Mouse (Mus musculus): ENCODE data around the gene Galnt13. TPM values are rescaled to one million over a fixed set of nuclear protein-coding genes. Genes with fewer than 3 reads are reported as not detected.
"Not testable (repeated sequence)": the region's sequence is repeated elsewhere in the genome, so short reads cannot be mapped to it uniquely, and the experiment has no call there.

The Galnt13 gene
- not detected for total RNA-seq (2021)

DNA sequence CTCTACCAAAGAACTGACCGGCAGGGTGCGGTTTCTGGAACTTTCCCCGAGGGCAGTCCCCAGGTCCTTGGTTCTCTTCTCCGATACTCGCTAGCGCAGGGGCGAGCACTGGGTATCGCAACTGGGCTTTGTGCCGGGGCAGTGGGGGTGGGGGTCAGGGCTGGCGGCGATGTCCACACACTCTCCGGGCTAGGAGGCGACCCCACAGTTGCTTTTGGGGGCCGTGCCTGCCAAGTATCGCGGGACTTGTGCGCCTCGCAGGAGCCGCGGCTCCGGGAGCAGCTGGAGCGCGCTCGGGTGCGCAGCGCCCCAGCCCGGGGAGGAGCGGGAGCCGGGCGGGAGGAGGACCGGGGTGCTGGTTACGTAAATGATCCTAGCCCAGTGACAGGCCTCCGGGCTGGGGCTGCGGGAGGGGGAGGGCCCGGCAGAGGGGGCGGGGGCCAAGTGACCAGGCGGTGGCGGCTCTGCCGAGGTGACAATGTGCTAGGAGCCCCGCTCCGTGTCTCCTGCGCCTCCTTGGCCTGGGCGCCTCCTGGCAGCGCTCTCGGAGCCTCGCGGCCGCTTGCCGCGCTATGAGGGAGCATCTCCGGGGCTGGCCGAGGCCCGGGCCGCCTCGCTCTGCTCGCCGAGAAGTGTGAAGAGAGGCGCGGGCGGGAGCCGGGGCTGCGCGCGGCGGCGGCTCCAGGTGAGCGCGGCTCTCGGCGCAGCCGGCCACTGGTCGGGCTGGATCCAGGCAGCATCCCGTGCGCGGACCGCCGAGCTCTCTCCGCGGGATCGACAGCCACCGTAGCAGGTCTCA is at the start of gene Galnt13:
Gene Galnt13 (plus strand): TSS at position 381 of the 799 bp plus-strand sequence.
- intact Hi-C loops (cut with DNase I): no loop called here
- no peak for DNase-seq

DNA sequence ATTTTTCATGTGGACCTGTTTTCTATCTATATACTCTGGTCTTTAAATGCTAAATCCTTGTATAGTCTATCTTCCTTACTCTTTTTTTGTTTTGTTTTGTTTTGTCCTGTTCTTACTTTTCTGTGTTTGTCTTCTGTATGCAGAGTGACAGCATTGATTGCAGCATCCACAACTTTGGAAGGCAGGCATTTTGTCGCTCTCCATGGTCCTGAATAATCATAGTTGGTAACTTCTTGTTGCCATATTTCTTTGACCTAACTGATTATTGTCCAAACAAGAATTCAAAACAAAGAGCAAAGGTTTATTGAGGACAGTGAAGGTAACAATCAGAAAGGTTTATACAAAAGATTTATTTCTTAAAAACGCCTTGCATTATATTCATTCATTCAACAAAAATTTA is 5.1 kb upstream of the Galnt13 start:
- intact Hi-C loops (cut with DNase I): no loop called here
- DNase-seq: no peak

DNA sequence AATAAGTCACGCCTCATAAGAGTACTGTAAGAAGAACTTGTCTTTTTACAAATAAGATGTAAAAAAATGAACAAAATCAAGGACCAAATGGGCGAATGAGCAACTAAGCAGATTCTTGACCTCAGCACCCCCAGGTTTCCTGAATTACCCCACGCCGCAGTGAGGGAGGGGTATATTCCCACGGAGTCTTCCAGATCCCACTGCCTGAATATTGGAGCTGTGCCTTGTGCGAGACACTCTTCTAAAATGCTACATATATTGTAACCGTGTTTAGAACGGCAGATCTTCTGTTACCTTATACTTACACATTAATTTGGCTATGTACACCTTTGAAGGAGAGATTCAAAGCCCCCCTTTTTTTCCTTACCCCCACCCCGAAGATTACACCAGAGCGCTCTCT is 737 bp upstream of the Galnt13 start:
- intact Hi-C loops (cut with DNase I): no loop called here
- no peak for DNase-seq

DNA sequence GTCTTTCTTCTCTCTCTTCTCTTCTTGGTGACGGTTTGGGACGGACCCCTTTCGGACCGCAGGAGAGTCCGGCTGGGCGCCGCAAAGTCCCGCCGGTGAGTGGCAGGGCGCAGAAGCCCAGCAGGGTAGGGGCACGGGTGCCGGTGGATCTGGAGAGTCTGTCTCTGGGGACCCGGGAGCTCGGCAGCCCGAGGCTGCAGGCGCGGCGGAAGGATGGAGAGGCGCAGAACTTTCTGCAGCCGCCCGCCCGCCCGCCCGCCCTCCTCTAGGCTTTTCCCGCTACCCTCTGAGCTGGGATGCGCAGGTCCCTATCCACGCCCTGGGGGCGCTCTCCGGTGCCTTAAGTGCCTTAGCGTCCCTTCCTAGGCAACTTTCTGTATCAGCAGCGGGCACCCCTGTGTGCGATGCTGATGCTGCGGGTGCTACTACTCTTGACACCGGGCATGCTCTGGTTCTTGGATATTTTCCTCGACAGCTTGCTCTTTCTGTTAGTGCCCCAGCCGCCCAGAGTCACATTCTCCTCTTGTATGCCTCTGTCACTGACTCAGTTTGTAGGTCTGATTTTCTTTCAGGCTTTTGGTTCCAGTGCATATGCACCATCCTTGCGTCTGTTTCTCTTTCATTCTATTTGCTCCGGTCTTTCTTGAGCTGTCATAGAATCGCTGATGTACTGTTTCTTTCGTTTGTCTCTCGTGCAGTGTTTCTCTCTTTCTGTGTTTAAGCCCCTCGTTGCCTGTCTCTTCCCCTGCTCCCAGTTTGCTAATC is 801 bp downstream of the Galnt13 start:
- no peak for DNase-seq
- intact Hi-C loops (cut with DNase I): no loop called here

DNA sequence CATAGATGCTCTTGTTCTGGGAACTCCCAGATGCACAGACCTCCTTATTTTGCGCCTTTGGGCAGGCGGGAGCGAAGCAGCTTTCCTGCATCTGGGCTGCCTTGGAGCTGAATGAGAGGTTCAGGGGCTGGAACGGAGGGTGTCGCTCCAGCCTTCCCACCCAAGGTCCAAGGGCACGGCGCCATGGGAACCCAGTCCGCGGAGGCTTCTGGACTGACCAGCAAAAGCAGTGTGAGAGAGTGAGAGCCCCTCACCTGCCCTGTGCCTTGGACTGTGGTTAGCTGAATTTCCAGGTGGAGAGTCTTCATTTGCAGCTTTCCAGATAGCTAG is 1.3 kb downstream of the Galnt13 start:
- intact Hi-C loops (cut with DNase I): no loop called here
- no peak for DNase-seq

DNA sequence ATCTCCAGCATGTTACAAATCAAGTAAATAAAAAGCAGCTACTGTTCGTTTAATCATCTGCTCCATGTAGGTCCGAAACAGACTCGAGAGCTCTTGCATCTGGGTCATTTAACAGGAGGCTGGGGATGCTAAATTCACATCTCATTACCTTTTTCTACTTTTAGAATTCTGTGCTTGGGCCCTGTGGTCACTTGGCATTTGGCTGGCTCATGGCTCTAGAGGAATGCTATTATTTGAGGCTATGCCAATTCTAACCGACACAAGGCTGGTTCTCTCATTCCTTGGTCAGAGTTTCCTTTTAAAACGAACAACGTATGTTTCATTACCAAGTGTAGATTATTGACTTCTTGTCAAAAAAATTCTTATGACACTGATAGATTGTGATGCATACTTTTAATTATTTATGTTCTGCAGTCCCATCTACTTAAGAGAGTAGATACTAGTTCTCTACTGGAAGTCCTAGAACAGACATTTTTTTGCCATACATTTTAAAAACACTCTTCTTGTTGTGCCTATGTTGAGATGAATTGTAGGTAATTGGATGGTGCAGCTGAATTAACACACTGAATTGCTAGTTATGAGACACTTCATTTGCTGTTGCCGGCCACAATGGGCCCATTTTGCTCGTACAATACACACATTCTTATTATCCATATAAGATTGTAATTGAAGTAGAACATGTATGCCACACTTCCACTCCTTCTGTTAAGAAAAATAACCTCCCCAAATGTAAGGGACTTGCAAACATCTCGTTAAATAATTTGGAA is 6.8 kb downstream of the Galnt13 start:
- intact Hi-C loops (cut with DNase I): no loop called here
- DNase-seq: no peak

DNA sequence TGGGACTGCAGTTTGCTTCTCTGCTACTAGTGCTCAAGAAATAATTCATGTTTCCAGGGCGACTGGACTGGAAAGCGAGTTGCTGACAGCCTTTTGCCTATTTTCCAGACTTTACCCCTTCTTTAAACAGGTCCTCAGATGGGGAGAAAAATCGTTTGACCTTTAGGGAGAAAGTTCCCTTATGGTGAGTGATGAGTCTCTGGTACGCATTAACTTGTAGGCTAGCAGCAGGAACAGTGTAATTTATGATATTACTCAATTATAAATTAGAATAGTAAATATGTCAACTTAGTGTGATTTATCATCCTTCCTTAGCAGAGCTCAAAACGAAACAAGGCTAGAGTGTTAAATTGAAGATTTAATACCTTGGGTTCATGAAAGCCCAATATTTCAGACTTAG is 47.3 kb downstream of the Galnt13 start:
- DNase-seq: no peak
- intact Hi-C loops (cut with DNase I): no loop called here

DNA sequence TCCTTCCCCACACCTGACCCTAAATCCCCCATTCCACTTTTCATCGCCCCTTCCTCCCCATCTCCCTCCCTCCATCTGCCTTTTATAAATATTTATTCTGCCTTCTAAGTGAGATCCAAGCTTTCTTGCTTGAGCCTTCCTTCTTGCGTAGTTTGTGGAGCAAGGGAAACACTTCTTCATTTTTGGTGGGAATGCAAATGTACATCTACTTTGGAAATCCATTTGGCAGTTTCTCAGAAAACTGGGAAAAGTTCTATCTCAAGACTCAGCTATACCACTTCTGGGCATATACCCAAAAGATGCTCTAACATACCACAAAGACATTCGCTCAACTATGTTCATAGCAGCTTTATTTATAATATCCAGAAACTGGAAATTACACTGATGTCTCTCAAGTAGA is 86.9 kb downstream of the Galnt13 start:
- intact Hi-C loops (cut with DNase I): no loop called here
- no peak for DNase-seq

DNA sequence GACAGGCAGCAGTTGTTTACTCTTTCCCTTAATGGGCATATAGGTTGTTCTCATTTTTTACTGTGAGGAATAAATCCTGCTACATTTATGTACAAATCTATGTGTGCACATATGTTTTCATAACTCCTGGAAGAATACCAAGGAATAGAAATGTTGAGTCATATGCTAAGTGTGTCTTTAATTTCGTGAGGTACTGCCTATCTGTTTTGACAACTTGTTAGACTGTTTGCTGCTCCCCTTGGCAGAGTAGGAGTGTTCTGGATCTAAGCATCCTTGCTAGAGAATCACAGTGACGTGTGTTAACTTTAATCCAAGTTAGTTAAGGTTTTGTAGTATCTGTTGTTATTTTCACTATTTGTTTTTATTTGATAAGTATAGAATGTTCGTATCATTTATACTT is 91.0 kb downstream of the Galnt13 start:
- intact Hi-C loops (cut with DNase I): no loop called here

DNA sequence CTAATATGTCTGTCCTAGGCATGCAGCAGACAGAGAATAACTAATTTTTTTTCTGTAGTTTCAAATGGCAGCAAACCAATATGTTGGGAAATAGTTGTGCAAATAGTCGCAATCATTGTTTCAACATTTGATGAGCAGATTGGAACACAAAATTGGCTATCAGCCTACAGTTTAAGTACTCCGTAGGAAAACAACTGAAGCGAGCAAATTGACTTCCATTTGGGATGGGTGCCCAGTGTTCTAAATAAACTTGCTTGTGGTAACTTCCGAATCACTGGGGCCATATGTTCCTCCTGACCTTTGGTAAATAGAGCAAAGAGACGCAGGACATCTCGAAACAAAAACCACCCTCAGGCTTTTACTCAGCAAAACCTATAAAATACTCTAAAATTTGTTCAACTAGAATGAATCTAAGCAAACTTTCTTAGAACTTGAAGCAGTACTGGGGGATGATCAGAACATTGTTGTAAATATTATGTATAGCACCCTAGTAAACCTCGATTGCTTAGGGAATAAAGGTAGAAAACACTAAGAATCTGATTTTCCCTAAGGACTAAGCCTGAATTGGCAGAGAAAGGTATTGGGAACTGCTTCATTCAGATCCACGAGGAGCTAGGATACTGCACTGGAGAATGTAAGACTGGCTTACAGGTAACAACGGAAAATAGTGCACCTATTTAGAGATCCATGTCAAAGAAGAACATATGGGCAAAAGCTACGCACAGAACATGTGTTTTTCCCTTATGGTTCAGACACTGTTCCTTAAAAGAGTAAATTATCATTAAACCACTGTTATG is 122.4 kb downstream of the Galnt13 start:
- DNase-seq: no peak
- intact Hi-C loops (cut with DNase I): no loop called here

More for the DNA sequence above, 91.0 kb downstream of the Galnt13 start:
- no peak for DNase-seq

DNA sequence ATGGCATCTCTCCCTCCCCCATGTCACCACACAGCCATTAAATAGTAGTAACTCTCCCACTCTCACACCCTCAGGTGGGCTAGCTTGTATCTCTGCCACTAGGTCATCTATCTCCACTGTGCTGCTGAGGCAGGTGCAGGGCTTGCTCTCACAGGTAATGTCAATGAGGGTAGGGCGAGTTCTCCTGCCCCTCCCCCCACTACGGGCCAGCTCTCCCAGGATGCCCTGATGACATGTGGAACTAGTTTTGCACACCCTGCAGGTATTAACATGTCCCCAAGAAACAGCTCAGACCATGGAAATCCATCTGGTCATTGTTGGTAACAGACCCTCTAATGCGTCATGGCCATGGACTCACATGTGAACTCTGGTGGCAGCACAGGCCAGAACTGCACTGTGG is 129.0 kb downstream of the Galnt13 start:
- intact Hi-C loops (cut with DNase I): no loop called here
- no peak for DNase-seq

DNA sequence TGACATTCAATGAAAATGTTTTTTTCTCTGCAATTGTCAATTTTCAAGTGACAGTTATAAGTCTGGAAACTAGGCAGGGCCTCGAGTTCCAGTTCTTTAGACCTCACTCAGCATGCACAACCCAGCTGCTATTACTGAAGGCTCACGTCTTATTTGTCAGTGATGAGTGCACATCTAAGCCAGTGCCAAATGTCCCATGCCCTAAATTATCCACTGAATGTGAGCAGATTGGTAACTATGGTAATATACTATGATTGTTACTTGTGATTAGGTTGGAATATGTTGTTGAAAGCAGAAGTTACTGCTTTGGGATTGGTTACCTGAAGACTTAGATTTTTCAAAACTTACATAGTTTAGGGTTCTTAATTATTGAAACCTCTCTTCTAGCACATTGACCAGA is 131.1 kb downstream of the Galnt13 start:
- intact Hi-C loops (cut with DNase I): no loop called here
- no peak for DNase-seq

DNA sequence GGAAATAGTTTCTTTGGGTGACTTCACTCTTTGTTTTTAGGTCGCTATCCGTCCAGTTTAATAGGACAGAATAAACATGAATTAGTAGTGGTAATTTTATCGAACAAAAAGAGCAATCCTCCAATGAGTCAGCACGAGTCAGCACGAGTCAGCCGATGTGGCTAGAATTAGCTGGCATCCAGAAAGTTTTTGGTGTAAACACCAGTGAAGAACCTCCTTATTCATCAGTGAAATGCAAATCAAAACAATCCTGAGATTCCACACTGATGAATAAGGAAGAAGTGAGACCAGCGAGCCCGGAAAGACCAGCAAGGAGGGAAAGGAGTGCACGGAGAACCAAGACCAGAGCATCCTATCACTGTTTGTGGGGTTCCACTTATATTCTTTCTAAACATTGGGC is 131.5 kb downstream of the Galnt13 start:
- intact Hi-C loops (cut with DNase I): no loop called here
- no peak for DNase-seq

DNA sequence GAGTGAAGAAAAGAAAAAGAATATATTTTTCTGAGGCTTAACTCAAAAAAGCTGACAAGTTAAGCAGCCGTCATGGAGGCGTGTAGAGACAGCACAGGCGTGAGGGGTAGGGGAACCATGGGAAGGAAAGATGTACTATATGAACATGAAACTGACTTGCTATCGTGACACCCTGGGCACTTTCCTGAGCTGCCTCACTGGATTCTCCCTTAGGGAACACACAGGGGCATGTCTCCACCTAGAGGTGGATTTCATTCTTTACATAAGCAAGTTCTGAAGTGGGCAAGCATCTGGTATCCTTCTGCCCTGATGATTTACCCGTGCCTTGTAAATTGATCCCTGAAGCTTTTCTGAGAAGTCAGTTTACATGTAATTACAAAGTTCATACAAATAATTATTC is 277.7 kb downstream of the Galnt13 start:
- intact Hi-C loops (cut with DNase I); DNase-seq: not testable (repeated sequence)

DNA sequence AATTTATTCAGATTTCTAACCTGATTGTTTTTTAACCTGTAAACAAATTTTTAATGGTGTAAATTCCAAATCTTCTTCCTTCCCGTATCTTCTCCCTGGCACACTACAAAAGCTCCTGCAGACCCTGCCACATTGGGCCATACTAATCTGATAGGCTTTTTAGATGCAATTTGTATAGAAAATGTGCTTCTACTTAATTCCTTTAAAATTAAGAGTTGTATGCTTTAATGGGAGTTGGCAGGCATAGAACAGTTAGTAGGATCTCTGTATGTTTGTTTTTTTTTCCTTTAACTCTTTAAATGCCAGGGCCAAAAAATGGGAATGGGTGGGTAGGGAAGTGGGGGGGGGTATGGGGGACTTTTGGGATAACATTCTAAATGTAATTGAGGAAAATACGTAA is 315.1 kb downstream of the Galnt13 start:
- no peak for DNase-seq
- intact Hi-C loops (cut with DNase I): no loop called here

DNA sequence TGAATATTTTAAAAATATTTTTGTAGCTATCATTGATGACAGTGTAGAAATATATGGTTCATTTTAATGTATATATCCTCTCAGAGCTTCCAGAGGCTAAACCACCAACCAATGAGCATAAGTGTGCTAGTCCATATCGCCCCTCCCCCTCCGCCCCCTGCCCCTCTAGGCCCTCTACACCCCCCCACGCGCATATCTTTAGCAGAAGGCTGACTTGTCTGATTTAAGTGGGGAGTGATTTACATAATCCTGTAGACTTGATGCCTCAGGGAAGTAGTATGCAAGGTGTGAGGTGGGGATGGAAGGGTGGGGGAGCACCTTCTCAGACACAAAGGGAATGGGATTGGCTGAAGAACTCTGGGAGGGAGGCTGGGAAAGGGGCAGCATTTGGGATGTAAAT is 323.7 kb downstream of the Galnt13 start:
- DNase-seq: no peak
- intact Hi-C loops (cut with DNase I): no loop called here

DNA sequence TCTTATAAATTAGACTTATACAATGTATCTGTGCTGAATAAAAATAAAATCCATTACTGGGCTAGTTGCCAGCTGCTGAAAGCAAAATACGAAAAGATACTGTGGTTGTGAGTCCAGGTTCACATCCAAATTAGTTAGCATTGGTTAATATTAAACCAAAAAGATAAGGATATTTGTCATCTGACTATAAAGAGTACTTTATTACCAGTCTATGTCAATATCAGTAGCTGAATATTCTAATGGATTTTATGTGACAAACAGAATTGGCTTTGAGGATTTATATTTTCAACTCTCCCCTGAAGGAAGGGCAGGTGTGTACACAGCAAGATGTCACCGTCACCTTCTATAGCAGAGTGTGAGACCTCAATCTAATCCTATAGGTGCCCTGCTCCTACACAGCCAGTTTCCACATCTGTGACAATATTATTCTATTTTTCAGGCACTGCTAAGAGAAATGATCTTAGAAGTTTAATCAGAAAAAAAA is 342.7 kb downstream of the Galnt13 start:
- DNase-seq: no peak
- intact Hi-C loops (cut with DNase I): no loop called here

DNA sequence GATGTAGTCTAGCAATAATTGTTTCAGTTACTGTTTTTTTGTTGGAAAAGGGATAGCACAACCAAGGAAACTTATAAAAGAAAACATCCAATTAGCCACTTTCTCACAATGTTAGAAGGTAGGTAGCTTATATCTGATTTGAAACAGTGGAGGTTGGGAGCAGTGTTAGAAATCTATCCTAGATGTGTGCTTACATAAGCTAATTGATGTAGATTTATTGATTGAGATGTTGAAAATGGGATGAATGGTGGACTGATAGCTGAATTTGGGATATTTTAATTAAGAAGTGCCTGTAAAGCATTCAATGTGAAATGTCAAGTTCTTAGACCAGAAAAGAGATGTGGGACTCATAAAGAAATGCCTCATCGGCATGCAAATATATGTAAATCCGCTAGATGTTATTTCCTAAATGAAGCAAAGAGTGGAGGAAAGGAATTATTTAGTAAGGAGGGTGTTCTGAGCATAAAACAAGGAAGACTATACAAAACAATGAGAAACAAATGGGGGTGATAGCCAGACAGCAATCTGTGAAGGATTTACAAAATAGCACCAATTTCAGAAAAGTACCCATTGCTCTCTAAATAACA is 377.6 kb downstream of the Galnt13 start:
- intact Hi-C loops (cut with DNase I): no loop called here

DNA sequence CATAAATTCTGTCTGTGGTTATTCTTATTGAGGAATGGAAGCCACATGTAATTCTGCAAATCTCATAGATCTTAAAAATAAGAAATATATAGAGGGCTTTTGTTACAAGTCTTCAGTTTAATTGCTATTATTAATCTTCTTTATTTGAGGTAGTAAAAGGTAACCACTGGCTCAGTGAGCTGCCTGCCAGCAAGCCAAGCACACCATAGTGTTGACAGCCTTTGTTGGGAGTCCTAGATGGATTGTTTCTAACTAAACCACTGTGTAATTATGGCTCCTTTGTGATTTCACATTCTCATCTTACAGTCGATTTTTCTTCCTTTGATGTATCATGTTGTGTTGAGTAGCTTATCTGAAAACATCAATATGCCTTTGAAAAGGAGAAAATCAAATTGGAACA is 405.1 kb downstream of the Galnt13 start:
- intact Hi-C loops (cut with DNase I): no loop called here
- no peak for DNase-seq

More for the DNA sequence above, 377.6 kb downstream of the Galnt13 start:
- DNase-seq: no peak
